Mouse (Mus musculus): ENCODE data around the gene Clpx.

GRCm38 (mm10) chr9:65339146-65339545 is 45.1 kb downstream of the Clpx start:
- no peak for TF ChIP-seq CTCF (IDR thresholded peaks at IDR 0.05; ENCODE audit: low read depth, low read length)
- TF ChIP-seq POLR2A (IDR thresholded peaks at IDR 0.05; ENCODE audit: insufficient read depth, low read length) = no peak
- no peak for TF ChIP-seq EP300 (IDR thresholded peaks at IDR 0.05; ENCODE audit: insufficient read depth, low read depth, low read length)

Data from ES-Bruce4 (cell line).